Mouse (Mus musculus): ENCODE measurements around the gene Slc25a54. TPM values are rescaled to one million over a fixed set of nuclear protein-coding genes. Genes with fewer than 3 reads are reported as not detected.
A peak's percentile ranks its signal among the peaks of the same experiment; 100 is the strongest.

Gene Slc25a54
- not detected in 2 replicates for polyA plus RNA-seq (2014; fragmentation: Nextera tagmentation; extraction: Ambion mirVana)

- Histone ChIP-seq H3K4me1 (ENCODE audit: control insufficient read depth, insufficient read depth, low read length) (no peaks in the 10 kb centered on the region), H3K9ac (ENCODE audit: low read length) (no peak within 1 kb of the TSS), H3K9me3 (ENCODE audit: control insufficient read depth, low read length) (no peaks in the 10 kb centered on the region), H3K27me3 (ENCODE audit: control insufficient read depth, insufficient read depth, low read length) (no peaks in the 10 kb centered on the region), H3K36me3 (ENCODE audit: control insufficient read depth, insufficient read depth, low read length) (no peaks in the 10 kb centered on the region), H3K4me3 (ENCODE audit: low read depth, low read length) (no peak within 1 kb of the TSS), H3K4me2 (ENCODE audit: low read depth, severe bottlenecking) (no peak within 1 kb of the TSS), H3K27ac (replicated peaks; ENCODE audit: low read depth, low read length) (no peak within 1 kb of the TSS)
- DNase-seq (ENCODE audit: low spot score) (no peak), ATAC-seq (ENCODE audit: insufficient number of reproducible peaks, low FRiP score, low TSS enrichment, low read depth) (no peak)
- WGBS, result 93% methylated on average over 17 of the region's 17 CpGs
Observed at GRCm38 (mm10) chr3:109080169-109080568, at the start of gene Slc25a54. TSS of gene Slc25a54 (plus strand) at chr3:109080469.

- Histone ChIP-seq H3K9ac (ENCODE audit: low read length) (no peak overlapping the region), H3K4me3 (ENCODE audit: low read depth, low read length) (no peak overlapping the region), H3K27ac (replicated peaks; ENCODE audit: low read depth, low read length) (no peak overlapping the region), H3K4me1 (ENCODE audit: control insufficient read depth, insufficient read depth, low read length) (peaks cover 5% of the 10 kb centered on the region; the same call in 1 of the 2 replicates), H3K36me3 (ENCODE audit: control insufficient read depth, insufficient read depth, low read length) (no peaks in the 10 kb centered on the region), H3K27me3 (ENCODE audit: control insufficient read depth, insufficient read depth, low read length) (no peaks in the 10 kb centered on the region), H3K4me2 (ENCODE audit: low read depth, severe bottlenecking) (no peak overlapping the region), H3K9me3 (ENCODE audit: control insufficient read depth, low read length) (no peaks in the 10 kb centered on the region)
- WGBS, result 61% methylated on average over 6 of the region's 6 CpGs
- DNase-seq (ENCODE audit: low spot score) (no peak), ATAC-seq (ENCODE audit: insufficient number of reproducible peaks, low FRiP score, low TSS enrichment, low read depth) (no peak)
Observed at GRCm38 (mm10) chr3:109030817-109031216, 49.5 kb upstream of the Slc25a54 start.

- H3K27ac ChIP-seq (replicated peaks; ENCODE audit: low read depth, low read length), result no peak overlapping the region
- H3K36me3 ChIP-seq (ENCODE audit: control insufficient read depth, insufficient read depth, low read length), result no peaks in the 10 kb centered on the region
- no peaks in the 10 kb centered on the region for H3K9me3 ChIP-seq (ENCODE audit: control insufficient read depth, low read length)
- 85% methylated on average over 3 of the region's 3 CpGs for WGBS
- DNase-seq (ENCODE audit: low spot score) (no peak), ATAC-seq (ENCODE audit: insufficient number of reproducible peaks, low FRiP score, low TSS enrichment, low read depth) (no peak)
- no peak overlapping the region for H3K9ac ChIP-seq (ENCODE audit: low read length)
- no peak overlapping the region for H3K4me2 ChIP-seq (ENCODE audit: low read depth, severe bottlenecking)
- no peaks in the 10 kb centered on the region for H3K27me3 ChIP-seq (ENCODE audit: control insufficient read depth, insufficient read depth, low read length)
- peaks cover 5% of the 10 kb centered on the region; the same call in 1 of the 2 replicates for H3K4me1 ChIP-seq (ENCODE audit: control insufficient read depth, insufficient read depth, low read length)
- no peak overlapping the region for H3K4me3 ChIP-seq (ENCODE audit: low read depth, low read length)
Observed at GRCm38 (mm10) chr3:109031626-109032025, 48.6 kb upstream of the Slc25a54 start.

GRCm38 (mm10) chr3:109032306-109032705 is 48.0 kb upstream of the Slc25a54 start:
- 29% methylated on average over 2 of the region's 2 CpGs for WGBS
- H3K9me3 ChIP-seq (ENCODE audit: control insufficient read depth, low read length), result no peaks in the 10 kb centered on the region
- no peak for ATAC-seq (ENCODE audit: insufficient number of reproducible peaks, low FRiP score, low TSS enrichment, low read depth)

GRCm38 (mm10) chr3:109034411-109034810 is 45.9 kb upstream of the Slc25a54 start:
- H3K27ac ChIP-seq (replicated peaks; ENCODE audit: low read depth, low read length), result no peak overlapping the region
- peaks cover 5% of the 10 kb centered on the region; the same call in 1 of the 2 replicates for H3K4me1 ChIP-seq (ENCODE audit: control insufficient read depth, insufficient read depth, low read length)
- H3K9ac ChIP-seq (ENCODE audit: low read length), result no peak overlapping the region
- no peak overlapping the region for H3K4me2 ChIP-seq (ENCODE audit: low read depth, severe bottlenecking)
- 89% methylated on average over 1 of the region's 1 CpGs for WGBS
- H3K4me3 ChIP-seq (ENCODE audit: low read depth, low read length), result no peak overlapping the region
- no peak for DNase-seq (ENCODE audit: low spot score)
- H3K27me3 ChIP-seq (ENCODE audit: control insufficient read depth, insufficient read depth, low read length), result no peaks in the 10 kb centered on the region
- no peak for ATAC-seq (ENCODE audit: insufficient number of reproducible peaks, low FRiP score, low TSS enrichment, low read depth)
- H3K9me3 ChIP-seq (ENCODE audit: control insufficient read depth, low read length), result no peaks in the 10 kb centered on the region
- H3K36me3 ChIP-seq (ENCODE audit: control insufficient read depth, insufficient read depth, low read length), result no peaks in the 10 kb centered on the region

More at GRCm38 (mm10) chr3:109032306-109032705, 48.0 kb upstream of the Slc25a54 start:
- Histone ChIP-seq H3K4me1 (ENCODE audit: control insufficient read depth, insufficient read depth, low read length) (peaks cover 5% of the 10 kb centered on the region; the same call in 1 of the 2 replicates), H3K4me3 (ENCODE audit: low read depth, low read length) (no peak overlapping the region), H3K4me2 (ENCODE audit: low read depth, severe bottlenecking) (no peak overlapping the region), H3K36me3 (ENCODE audit: control insufficient read depth, insufficient read depth, low read length) (no peaks in the 10 kb centered on the region), H3K27me3 (ENCODE audit: control insufficient read depth, insufficient read depth, low read length) (no peaks in the 10 kb centered on the region), H3K9ac (ENCODE audit: low read length) (no peak overlapping the region), H3K27ac (replicated peaks; ENCODE audit: low read depth, low read length) (no peak overlapping the region)
- no peak for DNase-seq (ENCODE audit: low spot score)

- Histone ChIP-seq H3K27ac (replicated peaks; ENCODE audit: low read depth, low read length) (no peak overlapping the region), H3K4me3 (ENCODE audit: low read depth, low read length) (no peak overlapping the region), H3K27me3 (ENCODE audit: control insufficient read depth, insufficient read depth, low read length) (no peaks in the 10 kb centered on the region), H3K4me1 (ENCODE audit: control insufficient read depth, insufficient read depth, low read length) (no peaks in the 10 kb centered on the region), H3K4me2 (ENCODE audit: low read depth, severe bottlenecking) (no peak overlapping the region), H3K9me3 (ENCODE audit: control insufficient read depth, low read length) (no peaks in the 10 kb centered on the region), H3K36me3 (ENCODE audit: control insufficient read depth, insufficient read depth, low read length) (no peaks in the 10 kb centered on the region), H3K9ac (ENCODE audit: low read length) (no peak overlapping the region)
- DNase-seq (ENCODE audit: low spot score), result no peak
- 92% methylated on average over 4 of the region's 4 CpGs for WGBS
- no peak for ATAC-seq (ENCODE audit: insufficient number of reproducible peaks, low FRiP score, low TSS enrichment, low read depth)
Observed at GRCm38 (mm10) chr3:109040908-109041307, 39.4 kb upstream of the Slc25a54 start.

- no peaks in the 10 kb centered on the region for H3K36me3 ChIP-seq (ENCODE audit: control insufficient read depth, insufficient read depth, low read length)
- no peak overlapping the region for H3K4me3 ChIP-seq (ENCODE audit: low read depth, low read length)
- no peaks in the 10 kb centered on the region for H3K27me3 ChIP-seq (ENCODE audit: control insufficient read depth, insufficient read depth, low read length)
- H3K9ac ChIP-seq (ENCODE audit: low read length), result no peak overlapping the region
- no peak overlapping the region for H3K4me2 ChIP-seq (ENCODE audit: low read depth, severe bottlenecking)
- DNase-seq (ENCODE audit: low spot score) (no peak), ATAC-seq (ENCODE audit: insufficient number of reproducible peaks, low FRiP score, low TSS enrichment, low read depth) (no peak)
- WGBS, result 69% methylated on average over 7 of the region's 7 CpGs
- H3K27ac ChIP-seq (replicated peaks; ENCODE audit: low read depth, low read length), result no peak overlapping the region
- no peaks in the 10 kb centered on the region for H3K9me3 ChIP-seq (ENCODE audit: control insufficient read depth, low read length)
- no peaks in the 10 kb centered on the region for H3K4me1 ChIP-seq (ENCODE audit: control insufficient read depth, insufficient read depth, low read length)
Observed at GRCm38 (mm10) chr3:109043395-109043794, 36.9 kb upstream of the Slc25a54 start.

GRCm38 (mm10) chr3:109046428-109046827 is 33.8 kb upstream of the Slc25a54 start:
- 81% methylated on average over 3 of the region's 3 CpGs for WGBS

GRCm38 (mm10) chr3:109047707-109048283 is 32.5 kb upstream of the Slc25a54 start:
- Histone ChIP-seq H3K27me3 (ENCODE audit: control insufficient read depth, insufficient read depth, low read length) (no peaks in the 10 kb centered on the region), H3K27ac (replicated peaks; ENCODE audit: low read depth, low read length) (no peak overlapping the region), H3K36me3 (ENCODE audit: control insufficient read depth, insufficient read depth, low read length) (no peaks in the 10 kb centered on the region), H3K4me1 (ENCODE audit: control insufficient read depth, insufficient read depth, low read length) (no peaks in the 10 kb centered on the region), H3K9me3 (ENCODE audit: control insufficient read depth, low read length) (no peaks in the 10 kb centered on the region), H3K9ac (ENCODE audit: low read length) (no peak overlapping the region), H3K4me3 (ENCODE audit: low read depth, low read length) (no peak overlapping the region), H3K4me2 (ENCODE audit: low read depth, severe bottlenecking) (no peak overlapping the region)
- ATAC-seq (ENCODE audit: insufficient number of reproducible peaks, low FRiP score, low TSS enrichment, low read depth) (peak; percentile 67; the same call in 1 of the 2 replicates), DNase-seq (ENCODE audit: low spot score) (no peak)
- 51% methylated on average over 6 of the region's 6 CpGs for WGBS

More at GRCm38 (mm10) chr3:109046428-109046827, 33.8 kb upstream of the Slc25a54 start:
- ATAC-seq (ENCODE audit: insufficient number of reproducible peaks, low FRiP score, low TSS enrichment, low read depth) (peak; percentile 52; the same call in 1 of the 2 replicates), DNase-seq (ENCODE audit: low spot score) (no peak)
- Histone ChIP-seq H3K27me3 (ENCODE audit: control insufficient read depth, insufficient read depth, low read length) (no peaks in the 10 kb centered on the region), H3K4me3 (ENCODE audit: low read depth, low read length) (no peak overlapping the region), H3K4me2 (ENCODE audit: low read depth, severe bottlenecking) (no peak overlapping the region), H3K9me3 (ENCODE audit: control insufficient read depth, low read length) (no peaks in the 10 kb centered on the region), H3K4me1 (ENCODE audit: control insufficient read depth, insufficient read depth, low read length) (no peaks in the 10 kb centered on the region), H3K36me3 (ENCODE audit: control insufficient read depth, insufficient read depth, low read length) (no peaks in the 10 kb centered on the region), H3K9ac (ENCODE audit: low read length) (no peak overlapping the region), H3K27ac (replicated peaks; ENCODE audit: low read depth, low read length) (no peak overlapping the region)

All from limb, embryonic 11.5 days (tissue).